Mouse (Mus musculus): ENCODE data around the gene Galnt12.

Galnt12 gene

GRCm38 (mm10) chr4:47161103-47161755, 69.5 kb downstream of the Galnt12 start:
- DNase-seq, result no peak

- no peak for DNase-seq
Observed at GRCm38 (mm10) chr4:47161756-47162587, 70.3 kb downstream of the Galnt12 start.

GRCm38 (mm10) chr4:47172314-47172713, 80.6 kb downstream of the Galnt12 start:
- DNase-seq, result no peak
